Mouse (Mus musculus) CH12.LX (cell line): ENCODE data around the gene Pram1. TPM values are rescaled to one million over a fixed set of nuclear protein-coding genes. Genes with fewer than 3 reads are reported as not detected.

Source experiments
- DNase-seq: peaks from one replicate; pipeline ENCODE4 v3.0.0-alpha.2; 2013; ENCODE audit errors: extremely low read depth
- H3K27ac ChIP-seq: 2 replicates; pipeline ENCODE4 v1.5.1; 2012; ENCODE audit warnings: low read depth, mild to moderate bottlenecking, control low read depth, moderate library complexity; ENCODE audit not compliant: insufficient read depth
- H3K27me3 ChIP-seq: replicated peaks from 2 replicates; pipeline ENCODE3; 2012; ENCODE audit warnings: inconsistent platforms
- H3K36me3 ChIP-seq, 2 experiments: replicated peaks in 1 of 2; 2 replicates each; pipeline versions ENCODE3 to v1.6.1; 2012; ENCODE audit warnings: inconsistent platforms in 1 of 2, low read length in 1 of 2, mild to moderate bottlenecking in 1 of 2, mixed read lengths in 1 of 2, moderate library complexity in 1 of 2; ENCODE audit not compliant: control insufficient read depth in 1 of 2, insufficient read depth in 1 of 2
- H3K4me1 ChIP-seq, 2 experiments: 2 replicates each; pipeline ENCODE4 v1.6.1; 2012; ENCODE audit warnings: inconsistent platforms in 1 of 2, moderate library complexity in 1 of 2; ENCODE audit not compliant: insufficient read depth in 2 of 2, control insufficient read depth in 1 of 2
- H3K4me2 ChIP-seq: 2 replicates; pipeline ENCODE4 v1.6.1; 2012; ENCODE audit warnings: low read depth, mild to moderate bottlenecking, control low read depth; ENCODE audit not compliant: poor library complexity, insufficient read depth, severe bottlenecking
- H3K4me3 ChIP-seq, 3 experiments: fragments of 150-350 bp in 1 of 3; sonication (generic) in 1 of 3; replicated peaks in 1 of 3; 2 replicates each; pipeline versions ENCODE3 to v1.5.1; 2011 to 2012; ENCODE audit warnings: low read depth in 2 of 3, low read length in 2 of 3, mild to moderate bottlenecking in 2 of 3, moderate library complexity in 2 of 3, control low read depth in 1 of 3, improper control_type of control experiment in 1 of 3, inconsistent platforms in 1 of 3, mixed read lengths in 1 of 3; ENCODE audit not compliant: poor library complexity in 1 of 3
- H3K79me2 ChIP-seq: replicated peaks from 2 replicates; pipeline ENCODE4 v1.6.1; 2012; ENCODE audit warnings: mild to moderate bottlenecking, moderate library complexity; ENCODE audit not compliant: control insufficient read depth, poor library complexity, insufficient read depth, severe bottlenecking; ENCODE audit errors: extremely low read depth
- H3K9ac ChIP-seq: 2 replicates; pipeline ENCODE4 v1.6.1; 2012; ENCODE audit warnings: low read depth, mild to moderate bottlenecking, control low read depth, moderate library complexity; ENCODE audit not compliant: insufficient read depth
- H3K9me3 ChIP-seq: replicated peaks from 2 replicates; pipeline ENCODE3; 2012; ENCODE audit warnings: low read length, inconsistent platforms, mixed read lengths
- BHLHE40 ChIP-seq: IDR thresholded peaks from 2 replicates; pipeline ENCODE4 v1.6.1; 2011; ENCODE audit warnings: mild to moderate bottlenecking, low read depth, low read length, improper control_type of control experiment
- CHD1 ChIP-seq: IDR thresholded peaks from 2 replicates; pipeline ENCODE4 v1.6.1; 2012; ENCODE audit warnings: low read depth, low read length, improper control_type of control experiment, inconsistent platforms
- CHD2 ChIP-seq: IDR thresholded peaks from 2 replicates; pipeline ENCODE4 v1.6.1; 2011; ENCODE audit warnings: low read length, improper control_type of control experiment
- CTCF ChIP-seq, 2 experiments: IDR thresholded peaks in 1 of 2; conservative IDR thresholded peaks in 1 of 2; 2 replicates each; pipeline ENCODE4 v1.5.1; 2011 to 2012; ENCODE audit warnings: low read depth in 2 of 2, low read length in 2 of 2, improper control_type of control experiment in 1 of 2, inconsistent platforms in 1 of 2, mild to moderate bottlenecking in 1 of 2, moderate library complexity in 1 of 2
- E2F4 ChIP-seq: IDR thresholded peaks from 2 replicates; pipeline ENCODE4 v1.6.1; 2011; ENCODE audit warnings: low read depth, low read length, improper control_type of control experiment; ENCODE audit not compliant: insufficient replicate concordance
- ELF1 ChIP-seq: IDR thresholded peaks from 2 replicates; pipeline ENCODE4 v1.6.1; 2014; ENCODE audit warnings: low read depth, mild to moderate bottlenecking, inconsistent platforms, low read length, improper control_type of control experiment
- EP300 ChIP-seq: IDR thresholded peaks from 2 replicates; pipeline ENCODE4 v1.6.1; 2011; ENCODE audit warnings: low read length, improper control_type of control experiment
- ETS1 ChIP-seq: conservative IDR thresholded peaks from 2 replicates; pipeline ENCODE4 v1.6.1; 2012; ENCODE audit warnings: low read depth, mild to moderate bottlenecking, inconsistent platforms, low read length, improper control_type of control experiment, moderate library complexity
- GABPA ChIP-seq: IDR thresholded peaks from 2 replicates; pipeline ENCODE4 v1.6.1; 2012; ENCODE audit warnings: low read depth, low read length, improper control_type of control experiment, inconsistent platforms; ENCODE audit not compliant: insufficient replicate concordance
- HCFC1 ChIP-seq: IDR thresholded peaks from 2 replicates; pipeline ENCODE4 v1.6.1; 2012; ENCODE audit warnings: low read depth, mild to moderate bottlenecking, inconsistent platforms, low read length, improper control_type of control experiment
- IRF4 ChIP-seq: IDR thresholded peaks from 2 replicates; pipeline ENCODE4 v1.6.1; 2014; ENCODE audit warnings: low read depth, mild to moderate bottlenecking, inconsistent platforms, low read length, improper control_type of control experiment
- JUN ChIP-seq: IDR thresholded peaks from 2 replicates; pipeline ENCODE4 v1.6.1; 2011; ENCODE audit warnings: low read depth, mild to moderate bottlenecking, low read length, improper control_type of control experiment, moderate library complexity; ENCODE audit not compliant: insufficient read depth
- JUND ChIP-seq: conservative IDR thresholded peaks from 2 replicates; pipeline ENCODE4 v1.6.1; 2011; ENCODE audit warnings: low read depth, low read length, improper control_type of control experiment
- KAT2A ChIP-seq: IDR thresholded peaks from 2 replicates; pipeline ENCODE4 v1.6.1; 2012; ENCODE audit warnings: low read length, improper control_type of control experiment, inconsistent platforms; ENCODE audit not compliant: insufficient replicate concordance
- MAFK ChIP-seq: IDR thresholded peaks from 2 replicates; pipeline ENCODE4 v1.6.1; 2011; ENCODE audit warnings: low read length, improper control_type of control experiment; ENCODE audit not compliant: insufficient replicate concordance
- MAX ChIP-seq: IDR thresholded peaks from 2 replicates; pipeline ENCODE4 v1.6.1; 2011; ENCODE audit warnings: low read length, improper control_type of control experiment
- MAZ ChIP-seq: IDR thresholded peaks from 2 replicates; pipeline ENCODE4 v1.6.1; 2012; ENCODE audit warnings: low read depth, mild to moderate bottlenecking, inconsistent platforms, low read length, improper control_type of control experiment, moderate library complexity
- MEF2A ChIP-seq: IDR thresholded peaks from 2 replicates; pipeline ENCODE4 v1.6.1; 2014; ENCODE audit warnings: low read depth, mild to moderate bottlenecking, inconsistent platforms, low read length, improper control_type of control experiment, borderline replicate concordance
- MXI1 ChIP-seq: IDR thresholded peaks from 2 replicates; pipeline ENCODE4 v1.6.1; 2011; ENCODE audit warnings: mild to moderate bottlenecking, low read depth, low read length, improper control_type of control experiment
- MYC ChIP-seq: IDR thresholded peaks from 2 replicates; pipeline ENCODE4 v1.6.1; 2011; ENCODE audit warnings: low read depth, mild to moderate bottlenecking, improper control_type of control experiment, low read length
- NELFE ChIP-seq: IDR thresholded peaks from 2 replicates; pipeline ENCODE4 v1.6.1; 2011; ENCODE audit warnings: low read depth, low read length, improper control_type of control experiment
- NRF1 ChIP-seq: IDR thresholded peaks from 2 replicates; pipeline ENCODE4 v1.6.1; 2014; ENCODE audit warnings: low read depth, mild to moderate bottlenecking, inconsistent platforms, low read length, improper control_type of control experiment, moderate library complexity
- PAX5 ChIP-seq: IDR thresholded peaks from 2 replicates; pipeline ENCODE4 v1.6.1; 2012; ENCODE audit warnings: low read length, inconsistent platforms, mixed read lengths
- POLR2A ChIP-seq: IDR thresholded peaks from 2 replicates; pipeline ENCODE4 v1.6.1; 2011; ENCODE audit warnings: low read depth, mild to moderate bottlenecking, improper control_type of control experiment, low read length
- POLR2AphosphoS2 ChIP-seq: IDR thresholded peaks from 2 replicates; pipeline ENCODE4 v1.6.1; 2011; ENCODE audit warnings: low read depth, low read length, improper control_type of control experiment
- RAD21 ChIP-seq: IDR thresholded peaks from 2 replicates; pipeline ENCODE4 v1.6.1; 2011; ENCODE audit warnings: low read depth, mild to moderate bottlenecking, low read length, improper control_type of control experiment, moderate library complexity
- RCOR1 ChIP-seq: conservative IDR thresholded peaks from 2 replicates; pipeline ENCODE4 v1.6.1; 2012; ENCODE audit warnings: low read depth, mild to moderate bottlenecking, inconsistent platforms, low read length, improper control_type of control experiment
- SIN3A ChIP-seq: IDR thresholded peaks from 2 replicates; pipeline ENCODE4 v1.6.1; 2012; ENCODE audit warnings: low read length, improper control_type of control experiment, inconsistent platforms
- SMC3 ChIP-seq: IDR thresholded peaks from 2 replicates; pipeline ENCODE4 v1.6.1; 2011; ENCODE audit warnings: low read depth, low read length, improper control_type of control experiment
- TBP ChIP-seq: conservative IDR thresholded peaks from 2 replicates; pipeline ENCODE4 v1.6.1; 2011; ENCODE audit warnings: low read depth, low read length, improper control_type of control experiment
- TCF12 ChIP-seq: IDR thresholded peaks from 2 replicates; pipeline ENCODE4 v1.6.1; 2014; ENCODE audit warnings: low read depth, mild to moderate bottlenecking, inconsistent platforms, low read length, improper control_type of control experiment
- UBTF ChIP-seq: IDR thresholded peaks from 2 replicates; pipeline ENCODE4 v1.6.1; 2012; ENCODE audit warnings: low read depth, mild to moderate bottlenecking, inconsistent platforms, low read length, improper control_type of control experiment, moderate library complexity
- USF1 ChIP-seq: IDR thresholded peaks from 2 replicates; pipeline ENCODE4 v1.6.1; 2014; ENCODE audit warnings: low read depth, mild to moderate bottlenecking, inconsistent platforms, low read length, improper control_type of control experiment
- USF2 ChIP-seq: conservative IDR thresholded peaks from 2 replicates; pipeline ENCODE4 v1.6.1; 2011; ENCODE audit warnings: low read depth, low read length, improper control_type of control experiment
- ZC3H11A ChIP-seq: IDR thresholded peaks from 2 replicates; pipeline ENCODE4 v1.6.1; 2012; ENCODE audit warnings: low read depth, mild to moderate bottlenecking, inconsistent platforms, low read length, improper control_type of control experiment
- ZKSCAN1 ChIP-seq: IDR thresholded peaks from 2 replicates; pipeline ENCODE4 v1.6.1; 2012; ENCODE audit warnings: low read depth, inconsistent platforms, low read length, improper control_type of control experiment, borderline replicate concordance
- ZMIZ1 ChIP-seq: IDR thresholded peaks from 2 replicates; pipeline ENCODE4 v1.6.1; 2012; ENCODE audit warnings: low read depth, mild to moderate bottlenecking, inconsistent platforms, low read length, improper control_type of control experiment
- ZNF384 ChIP-seq: IDR thresholded peaks from 2 replicates; pipeline ENCODE4 v1.6.1; 2012; ENCODE audit warnings: low read depth, low read length, improper control_type of control experiment, inconsistent platforms
- dilution Hi-C: fragments of 300-500 bp; cut with MboI; formaldehyde crosslinking; loops from 2 replicates; pipeline ENCODE4 v1.14.3; 2020; ENCODE audit warnings: low sequenced_read_pairs; ENCODE audit not compliant: extremely low pct_unique_long_range_greater_than_20kb, extremely low pct_ligation_motif_present
- in situ Hi-C: fragments of 300-500 bp; cut with MboI; formaldehyde crosslinking; loops from 3 replicates; pipeline ENCODE4 v1.14.3; 2019; ENCODE audit warnings: low sequenced_read_pairs, low pct_ligation_motif_present, low pct_unique_long_range_greater_than_20kb, mixed read lengths
- polyA plus RNA-seq: library from polyadenylated mRNA; unstranded; fragments of >175 nt; gene quantifications from 2 replicates; pipeline ENCODE4 v1.2.1, GENCODE M21; 2012; ENCODE audit warnings: low read depth; ENCODE audit not compliant: insufficient read length
- total RNA-seq, 2 experiments: library from RNA; depleted of rRNA; stranded (reverse); fragments of 300-350 nt in 1 of 2; fragments of >200 nt in 1 of 2; gene quantifications; 2 replicates each; pipeline ENCODE4 v1.2.3; 2012 to 2014

Pram1 gene
- total and polyA plus RNA-seq, 3 experiments = 0.21 to 1.1 (median 0.38) TPM

- H3K79me2 ChIP-seq = peaks cover 48% of the 10 kb centered on the region
- TF ChIP-seq USF1 (peak; percentile 82), BHLHE40 (peak; percentile 97), JUN (no peak), USF2 (peak; percentile 72), JUND (no peak), TBP (no peak), GABPA (no peak), ZKSCAN1 (no peak), RAD21 (no peak), POLR2AphosphoS2 (no peak), MAX (peak; percentile 95), TCF12 (no peak), ELF1 (peak; percentile 80), MEF2A (0 out of 2 replicates have a peak, but pooled peaks have one; percentile 11), ETS1 (no peak), CHD1 (0 out of 2 replicates have a peak, but pooled peaks have one; percentile 17), MYC (peak; percentile 87), SMC3 (0 out of 2 replicates have a peak, but pooled peaks have one; percentile 8), NRF1 (no peak), ZNF384 (no peak), PAX5 (no peak), MAFK (no peak), UBTF (no peak), POLR2A (no peak), KAT2A (0 out of 2 replicates have a peak, but pooled peaks have one; percentile 22), EP300 (no peak), CHD2 (no peak), RCOR1 (no peak), E2F4 (0 out of 2 replicates have a peak, but pooled peaks have one; percentile 28), HCFC1 (peak; percentile 52), MXI1 (peak; percentile 94), ZC3H11A (no peak), IRF4 (no peak), CTCF (conservative IDR thresholded peaks at IDR 0.05 in 1 of 2, IDR thresholded peaks at IDR 0.05 in 1 of 2; ENCODE audit: low read depth in 2 of 2, low read length in 2 of 2) (peak in 1 of 2 experiments; percentile 49; a peak in 2 of 4 replicates), MAZ (no peak), ZMIZ1 (no peak), NELFE (no peak), SIN3A (peak; percentile 82)
- H3K4me3 ChIP-seq = peak overlapping the region; percentile 72 to 82 (median 78)
- H3K36me3 ChIP-seq = peaks cover 2 to 23% of the 10 kb centered on the region in 2 experiments
- H3K27me3 ChIP-seq = no peaks in the 10 kb centered on the region
- H3K27ac ChIP-seq = peak overlapping the region; percentile 76
- dilution Hi-C loops = no loop called here
- in situ Hi-C loops = no loop called here
- no peak overlapping the region for H3K4me2 ChIP-seq
- no peaks in the 10 kb centered on the region for H3K9me3 ChIP-seq
- H3K9ac ChIP-seq = peak overlapping the region; percentile 84
- peaks cover 5 to 48% of the 10 kb centered on the region in 2 experiments; a peak in 2 of 4 replicates for H3K4me1 ChIP-seq
- DNase-seq = peak; percentile 69
Measured at GRCm38 (mm10) chr17:33684671-33685231, 46.9 kb downstream of the Pram1 start.
